Mouse (Mus musculus): ENCODE measurements around the gene Rer1. TPM values are rescaled to one million over a fixed set of nuclear protein-coding genes. Genes with fewer than 3 reads are reported as not detected.

Rer1 gene
- polyA plus RNA-seq, 1 experiment from 2014 or later: 152 TPM

- 54% methylated on average over 9 of the region's 9 CpGs for WGBS
- ATAC-seq (replicated peaks; ENCODE audit: low FRiP score): no peak
- no peak overlapping the region for H3K9ac ChIP-seq
- H3K4me3 ChIP-seq (replicated peaks): no peak overlapping the region
- H3K27me3 ChIP-seq: no peaks in the 10 kb centered on the region
- H3K36me3 ChIP-seq: no peaks in the 10 kb centered on the region
- H3K4me2 ChIP-seq: no peak overlapping the region
- peaks cover 62% of the 10 kb centered on the region for H3K4me1 ChIP-seq
- peak overlapping the region; percentile 58 for H3K27ac ChIP-seq
- no peaks in the 10 kb centered on the region for H3K9me3 ChIP-seq (replicated peaks)
Observed at GRCm38 (mm10) chr4:155123868-155124534, 37.8 kb upstream of the Rer1 start.

GRCm38 (mm10) chr4:155122444-155123040 lies 36.4 kb upstream of the Rer1 start:
- no peaks in the 10 kb centered on the region for H3K36me3 ChIP-seq
- peak; percentile 19; the same call in 1 of the 2 replicates for ATAC-seq (replicated peaks; ENCODE audit: low FRiP score)
- peak overlapping the region; percentile 73 for H3K27ac ChIP-seq
- WGBS: 18% methylated on average over 16 of the region's 16 CpGs
- no peaks in the 10 kb centered on the region for H3K9me3 ChIP-seq (replicated peaks)
- peaks cover 62% of the 10 kb centered on the region for H3K4me1 ChIP-seq
- no peak overlapping the region for H3K9ac ChIP-seq
- peak overlapping the region; percentile 32 for H3K4me2 ChIP-seq
- no peaks in the 10 kb centered on the region for H3K27me3 ChIP-seq
- H3K4me3 ChIP-seq (replicated peaks): no peak overlapping the region

- 70% methylated on average over 6 of the region's 6 CpGs for WGBS
- H3K9me3 ChIP-seq (replicated peaks): no peaks in the 10 kb centered on the region
- no peak overlapping the region for H3K4me3 ChIP-seq (replicated peaks)
- no peaks in the 10 kb centered on the region for H3K27me3 ChIP-seq
- no peak overlapping the region for H3K4me2 ChIP-seq
- H3K4me1 ChIP-seq: peaks cover 59% of the 10 kb centered on the region
- 0 out of 2 replicates have a peak, but pooled peaks have one; percentile 30 for ATAC-seq (replicated peaks; ENCODE audit: low FRiP score)
- H3K9ac ChIP-seq: no peak overlapping the region
- H3K36me3 ChIP-seq: no peaks in the 10 kb centered on the region
- H3K27ac ChIP-seq: peak overlapping the region; percentile 73
Observed at GRCm38 (mm10) chr4:155121915-155122443, 35.8 kb upstream of the Rer1 start.

GRCm38 (mm10) chr4:155121222-155121621 lies 35.0 kb upstream of the Rer1 start:
- Histone ChIP-seq H3K4me3 (replicated peaks) (no peak overlapping the region), H3K9me3 (replicated peaks) (no peaks in the 10 kb centered on the region), H3K36me3 (no peaks in the 10 kb centered on the region), H3K9ac (no peak overlapping the region), H3K27ac (peak overlapping the region; percentile 33), H3K27me3 (no peaks in the 10 kb centered on the region), H3K4me1 (peaks cover 52% of the 10 kb centered on the region), H3K4me2 (no peak overlapping the region)
- ATAC-seq (replicated peaks; ENCODE audit: low FRiP score): no peak
- WGBS: 79% methylated on average over 6 of the region's 6 CpGs

- Histone ChIP-seq H3K4me3 (replicated peaks) (no peak overlapping the region), H3K4me2 (no peak overlapping the region), H3K27ac (peak overlapping the region; percentile 33), H3K27me3 (no peaks in the 10 kb centered on the region), H3K4me1 (peaks cover 54% of the 10 kb centered on the region), H3K9me3 (replicated peaks) (no peaks in the 10 kb centered on the region), H3K9ac (no peak overlapping the region), H3K36me3 (no peaks in the 10 kb centered on the region)
- 60% methylated on average over 5 of the region's 5 CpGs for WGBS
- ATAC-seq (replicated peaks; ENCODE audit: low FRiP score): no peak
Observed at GRCm38 (mm10) chr4:155120583-155120982, 34.4 kb upstream of the Rer1 start.

- Histone ChIP-seq H3K9me3 (replicated peaks) (no peaks in the 10 kb centered on the region), H3K4me3 (replicated peaks) (no peak overlapping the region), H3K27me3 (no peaks in the 10 kb centered on the region), H3K9ac (no peak overlapping the region), H3K36me3 (no peaks in the 10 kb centered on the region), H3K27ac (peak overlapping the region; percentile 33), H3K4me1 (peaks cover 52% of the 10 kb centered on the region), H3K4me2 (no peak overlapping the region)
- 82% methylated on average over 7 of the region's 7 CpGs for whole genome bisulfite sequencing
- no peak for ATAC-seq (replicated peaks; ENCODE audit: low FRiP score)
Observed at GRCm38 (mm10) chr4:155120038-155120437, 33.9 kb upstream of the Rer1 start.

GRCm38 (mm10) chr4:155118278-155118677 lies 32.1 kb upstream of the Rer1 start:
- ATAC-seq (replicated peaks; ENCODE audit: low FRiP score): no peak
- no peak overlapping the region for H3K4me2 ChIP-seq
- H3K27ac ChIP-seq: no peak overlapping the region
- H3K4me1 ChIP-seq: peaks cover 40% of the 10 kb centered on the region
- no peaks in the 10 kb centered on the region for H3K36me3 ChIP-seq
- no peaks in the 10 kb centered on the region for H3K27me3 ChIP-seq
- H3K4me3 ChIP-seq (replicated peaks): no peak overlapping the region
- no peaks in the 10 kb centered on the region for H3K9me3 ChIP-seq (replicated peaks)
- WGBS: 62% methylated on average over 10 of the region's 10 CpGs
- no peak overlapping the region for H3K9ac ChIP-seq

GRCm38 (mm10) chr4:155117396-155117978 lies 31.3 kb upstream of the Rer1 start:
- H3K36me3 ChIP-seq: no peaks in the 10 kb centered on the region
- H3K4me2 ChIP-seq: no peak overlapping the region
- no peak overlapping the region for H3K4me3 ChIP-seq (replicated peaks)
- no peak for ATAC-seq (replicated peaks; ENCODE audit: low FRiP score)
- H3K27me3 ChIP-seq: no peaks in the 10 kb centered on the region
- 72% methylated on average over 6 of the region's 6 CpGs for WGBS
- H3K9me3 ChIP-seq (replicated peaks): no peaks in the 10 kb centered on the region
- H3K27ac ChIP-seq: no peak overlapping the region
- peaks cover 32% of the 10 kb centered on the region for H3K4me1 ChIP-seq
- H3K9ac ChIP-seq: no peak overlapping the region

GRCm38 (mm10) chr4:155116607-155117006 lies 30.4 kb upstream of the Rer1 start:
- Histone ChIP-seq H3K9me3 (replicated peaks) (no peaks in the 10 kb centered on the region), H3K27ac (no peak overlapping the region)

GRCm38 (mm10) chr4:155113766-155114410 lies 27.7 kb upstream of the Rer1 start:
- ATAC-seq (replicated peaks; ENCODE audit: low FRiP score): no peak
- Histone ChIP-seq H3K9ac (no peak overlapping the region), H3K9me3 (replicated peaks) (no peaks in the 10 kb centered on the region)

More at GRCm38 (mm10) chr4:155116607-155117006, 30.4 kb upstream of the Rer1 start:
- no peak overlapping the region for H3K4me3 ChIP-seq (replicated peaks)
- 69% methylated on average over 4 of the region's 4 CpGs for WGBS
- no peak for ATAC-seq (replicated peaks; ENCODE audit: low FRiP score)
- peaks cover 23% of the 10 kb centered on the region for H3K4me1 ChIP-seq
- no peaks in the 10 kb centered on the region for H3K27me3 ChIP-seq
- H3K36me3 ChIP-seq: no peaks in the 10 kb centered on the region
- H3K9ac ChIP-seq: no peak overlapping the region
- H3K4me2 ChIP-seq: no peak overlapping the region

GRCm38 (mm10) chr4:155109471-155109870 lies 23.3 kb upstream of the Rer1 start:
- Histone ChIP-seq H3K9ac (no peak overlapping the region), H3K27me3 (no peaks in the 10 kb centered on the region), H3K4me2 (no peak overlapping the region), H3K4me3 (replicated peaks) (no peak overlapping the region), H3K4me1 (peaks cover 23% of the 10 kb centered on the region), H3K27ac (peak overlapping the region; percentile 20; the same call in 1 of the 2 replicates), H3K36me3 (no peaks in the 10 kb centered on the region), H3K9me3 (replicated peaks) (no peaks in the 10 kb centered on the region)
- 47% methylated on average over 5 of the region's 5 CpGs for WGBS
- ATAC-seq (replicated peaks; ENCODE audit: low FRiP score): no peak

More at GRCm38 (mm10) chr4:155113766-155114410, 27.7 kb upstream of the Rer1 start:
- H3K4me2 ChIP-seq: no peak overlapping the region
- H3K27ac ChIP-seq: 0 out of 2 replicates have a peak overlapping the region, but pooled peaks have one; percentile 14
- H3K27me3 ChIP-seq: no peaks in the 10 kb centered on the region
- no peaks in the 10 kb centered on the region for H3K36me3 ChIP-seq
- 71% methylated on average over 8 of the region's 8 CpGs for WGBS
- H3K4me3 ChIP-seq (replicated peaks): no peak overlapping the region
- peaks cover 22% of the 10 kb centered on the region for H3K4me1 ChIP-seq

GRCm38 (mm10) chr4:155107886-155108285 lies 21.7 kb upstream of the Rer1 start:
- 94% methylated on average over 4 of the region's 4 CpGs for WGBS
- Histone ChIP-seq H3K9ac (no peak overlapping the region), H3K4me2 (no peak overlapping the region), H3K27me3 (no peaks in the 10 kb centered on the region), H3K9me3 (replicated peaks) (no peaks in the 10 kb centered on the region), H3K27ac (no peak overlapping the region), H3K4me3 (replicated peaks) (no peak overlapping the region), H3K36me3 (no peaks in the 10 kb centered on the region), H3K4me1 (peaks cover 17% of the 10 kb centered on the region)
- no peak for ATAC-seq (replicated peaks; ENCODE audit: low FRiP score)

Measured in kidney, embryonic 15.5 days (tissue).